Mouse (Mus musculus) layer of hippocampus, postnatal 25 days (tissue): ENCODE data around the gene Syt1. TPM values are rescaled to one million over a fixed set of nuclear protein-coding genes. Genes with fewer than 3 reads are reported as not detected.

Experiments used
- DNase-seq, 2 experiments: peaks; one replicate each; pipeline ENCODE4 v3.0.0; 2022; ENCODE audit warnings: mixed read lengths in 2 of 2, low spot score in 1 of 2; ENCODE audit errors: extremely low spot score in 1 of 2
- total RNA-seq, 2 experiments: library from RNA; stranded (reverse); gene quantifications; 2 replicates each; pipeline ENCODE4 v1.2.3; 2021

The Syt1 gene
- total RNA-seq, 2 experiments from 2014 or later: 942 to 986 TPM

GRCm38 (mm10) chr10:108582397-108582730 is 428.4 kb downstream of the Syt1 start:
- no peak for DNase-seq

GRCm38 (mm10) chr10:108581555-108582396 is 429.0 kb downstream of the Syt1 start:
- DNase-seq: no peak

- DNase-seq: no peak
These were observed 429.9 kb downstream of the Syt1 start for GRCm38 (mm10) chr10:108580786-108581420.

- DNase-seq: no peak
These were observed 431.4 kb downstream of the Syt1 start for GRCm38 (mm10) chr10:108579396-108579795.

- no peak for DNase-seq
These were observed 433.2 kb downstream of the Syt1 start for GRCm38 (mm10) chr10:108577611-108578010.

- DNase-seq: no peak
These were observed 438.0 kb downstream of the Syt1 start for GRCm38 (mm10) chr10:108572764-108573163.

GRCm38 (mm10) chr10:108571104-108571503 is 439.7 kb downstream of the Syt1 start:
- no peak for DNase-seq

GRCm38 (mm10) chr10:108569568-108570139 is 441.1 kb downstream of the Syt1 start:
- no peak for DNase-seq

GRCm38 (mm10) chr10:108568925-108569324 is 441.9 kb downstream of the Syt1 start:
- DNase-seq: no peak

- DNase-seq: no peak
These were observed 442.6 kb downstream of the Syt1 start for GRCm38 (mm10) chr10:108568136-108568535.

GRCm38 (mm10) chr10:108567456-108567855 is 443.3 kb downstream of the Syt1 start:
- no peak for DNase-seq

GRCm38 (mm10) chr10:108559607-108559908 is 451.2 kb downstream of the Syt1 start:
- DNase-seq: no peak

- no peak for DNase-seq
These were observed 451.8 kb downstream of the Syt1 start for GRCm38 (mm10) chr10:108558812-108559606.

- no peak for DNase-seq
These were observed 458.2 kb downstream of the Syt1 start for GRCm38 (mm10) chr10:108552544-108552943.

GRCm38 (mm10) chr10:108545715-108546114 is 465.1 kb downstream of the Syt1 start:
- DNase-seq: no peak

- no peak for DNase-seq
These were observed 469.2 kb downstream of the Syt1 start for GRCm38 (mm10) chr10:108541555-108541954.

- no peak for DNase-seq
These were observed 472.2 kb downstream of the Syt1 start for GRCm38 (mm10) chr10:108538546-108538945.

- no peak for DNase-seq
These were observed 473.1 kb downstream of the Syt1 start for GRCm38 (mm10) chr10:108537641-108538040.

- no peak for DNase-seq
These were observed 474.9 kb downstream of the Syt1 start for GRCm38 (mm10) chr10:108535922-108536321.

- no peak for DNase-seq
These were observed 476.7 kb downstream of the Syt1 start for GRCm38 (mm10) chr10:108534112-108534511.

- DNase-seq: no peak
These were observed 477.9 kb downstream of the Syt1 start for GRCm38 (mm10) chr10:108532916-108533315.
